Mouse (Mus musculus) adrenal gland, adult 18-20 months (tissue): ENCODE results near the gene Kif11. TPM values are rescaled to one million over a fixed set of nuclear protein-coding genes. Genes with fewer than 3 reads are reported as not detected.

Source experiments
- DNase-seq, 2 experiments: peaks; one replicate each; pipeline ENCODE4 v3.0.0; 2021 to 2022; ENCODE audit warnings: low spot score in 2 of 2
- total RNA-seq, 2 experiments: library from RNA; stranded (reverse); gene quantifications; 1 replicate in 1 of 2; 2 replicates in 1 of 2; pipeline ENCODE4 v1.2.3; 2021

The Kif11 gene
- total RNA-seq, 2 experiments from 2014 or later, result 0.70 to 0.76 TPM

GRCm38 (mm10) chr19:37442524-37443286 lies 66.5 kb downstream of the Kif11 start:
- no peak for DNase-seq

- no peak for DNase-seq
These were observed 67.5 kb downstream of the Kif11 start for GRCm38 (mm10) chr19:37443631-37444140.

- DNase-seq, result no peak
These were observed 72.0 kb downstream of the Kif11 start for GRCm38 (mm10) chr19:37448212-37448611.

- no peak for DNase-seq
These were observed 73.0 kb downstream of the Kif11 start for GRCm38 (mm10) chr19:37449246-37449645.

GRCm38 (mm10) chr19:37455528-37455927 lies 79.3 kb downstream of the Kif11 start:
- DNase-seq, result no peak

- no peak for DNase-seq
These were observed 79.8 kb downstream of the Kif11 start for GRCm38 (mm10) chr19:37455961-37456360.

- no peak for DNase-seq
These were observed 81.8 kb downstream of the Kif11 start for GRCm38 (mm10) chr19:37458013-37458412.

GRCm38 (mm10) chr19:37466403-37466802 lies 90.2 kb downstream of the Kif11 start:
- DNase-seq, result no peak

- no peak for DNase-seq
These were observed 90.8 kb downstream of the Kif11 start for GRCm38 (mm10) chr19:37466978-37467377.

GRCm38 (mm10) chr19:37468841-37469566 lies 92.8 kb downstream of the Kif11 start:
- DNase-seq, result no peak

Other genes with a start within 250 kb of the Kif11 start
- 100 to 1,000 TPM; 116 to 137 TPM for gene March5, start 168.9 kb upstream of the Kif11 start, total RNA-seq
- gene Cpeb3, start 167.8 kb upstream of the Kif11 start, total RNA-seq, result 10 to 100 TPM; 14.4 to 15.5 TPM
- gene Ide, start 38.6 kb upstream of the Kif11 start, total RNA-seq, result 100 to 1,000 TPM in 1 of 2 experiments, 10 to 100 TPM in 1; 82.3 to 110 TPM
- 10 to 100 TPM; 36.9 to 43.4 TPM for gene Hhex, start 58.4 kb downstream of the Kif11 start, total RNA-seq
- gene Exoc6, start 174.0 kb downstream of the Kif11 start, total RNA-seq, result 10 to 100 TPM; 12.9 to 15.3 TPM